14 mouse cellular contexts compared by ENCODE assay signal in the genomic region with DNA sequence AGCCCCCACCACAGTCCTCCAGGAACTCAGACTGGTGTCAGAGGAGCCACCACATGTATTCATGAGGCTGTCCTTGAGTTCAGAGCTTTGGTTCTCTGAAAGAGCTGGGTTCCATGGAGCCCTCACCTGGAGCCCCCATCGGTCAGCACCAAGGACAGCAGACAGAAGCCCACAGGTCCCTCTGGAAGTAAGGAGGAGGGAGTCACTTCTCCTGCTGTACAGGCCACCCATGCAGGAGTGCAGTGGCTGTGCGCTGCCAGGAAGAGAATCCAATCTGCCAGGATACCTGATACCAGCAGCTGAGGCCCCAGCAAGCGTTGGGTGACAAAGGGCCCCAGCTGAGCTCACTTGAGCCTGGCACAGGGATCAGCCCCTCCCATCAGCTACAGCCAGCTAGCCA.
A peak's percentile ranks its signal among the peaks of the same experiment; 100 is the strongest.
DNase-seq lines count a peak whose midpoint lies in the region; TF ChIP-seq lines count a peak whose summit lies in the region.
"Had no signal": no experiment of that assay in that cellular context is flagged by ENCODE, and none has a peak within 500 bp of the region (broad histone marks: within the 10 kb centered on the region; RNA-seq: fewer than 3 reads in every experiment).

No protein-coding gene starts in this region.

- H3K4me3 ChIP-seq in cerebellum, adult 2 months (replicated peaks; ENCODE audit: insufficient read depth, low read depth, low read length) = no peak overlapping the region
- H3K4me3 ChIP-seq: embryonic facial prominence, embryonic 15.5 days; liver, embryonic 15.5 days; megakaryocyte, embryonic 14.5 days; neural tube, embryonic 12.5 days had no signal

- no peak for TF ChIP-seq CTCF in cerebellum, adult 2 months (IDR thresholded peaks at IDR 0.05; ENCODE audit: borderline replicate concordance, insufficient read depth, low read depth, low read length)

- H3K4me1 ChIP-seq in cerebellum, adult 2 months (ENCODE audit: control insufficient read depth, insufficient read depth, low read length) = peaks cover 56% of the 10 kb centered on the region
- H3K4me1 ChIP-seq: embryonic facial prominence, embryonic 15.5 days; liver, embryonic 15.5 days; megakaryocyte, embryonic 14.5 days; neural tube, embryonic 12.5 days had no signal

- DNase-seq in cerebellum, adult 2 months = no peak
- no peak for DNase-seq in cerebellum, adult 9-11 months
- DNase-seq in kidney, postnatal 4 days = peak; percentile 79
- no peak for DNase-seq in kidney, adult 11 months
- peak; percentile 52 for DNase-seq in embryo, embryonic 10 days (ENCODE audit: low spot score)
- DNase-seq in mesoderm, embryonic 11.5 days (ENCODE audit: low read depth, low spot score) = peak; percentile 56
- DNase-seq in adrenal gland, postnatal 14 days = no peak
- DNase-seq in left cerebral cortex, adult 18-20 months (ENCODE audit: low spot score in 2 of 2) = no peak
- DNase-seq: adrenal gland, postnatal 10 days; cerebellum, adult 11 months had no signal

- no peak for TF ChIP-seq POLR2A in cerebellum, adult 2 months (IDR thresholded peaks at IDR 0.05; ENCODE audit: borderline replicate concordance, insufficient read depth, low read length)

- H3K27ac ChIP-seq in cerebellum, adult 2 months (ENCODE audit: insufficient read depth, low read length) = peak overlapping the region; percentile 0; the same call in 1 of the 2 replicates
- H3K27ac ChIP-seq: embryonic facial prominence, embryonic 15.5 days; liver, embryonic 15.5 days; neural tube, embryonic 12.5 days had no signal

- WGBS in cerebellum, adult 2 months = 10% methylated on average over 3 of the region's 3 CpGs

- H3K27me3 ChIP-seq in cerebellum, adult 2 months (ENCODE audit: control insufficient read depth, insufficient read depth, low read length) = no peaks in the 10 kb centered on the region
- H3K27me3 ChIP-seq: embryonic facial prominence, embryonic 15.5 days; liver, embryonic 15.5 days; neural tube, embryonic 12.5 days had no signal

Comparison
In these comparisons a context has a peak if more than half of its experiments do, and no peak if none do; other contexts are left out.
1. DNase-seq: peak in kidney, postnatal 4 days (2 of 2), embryo, embryonic 10 days (single experiment) and mesoderm, embryonic 11.5 days (single experiment); none in cerebellum, adult 2 months (0 of 2), cerebellum, adult 9-11 months (single experiment), kidney, adult 11 months (single experiment), adrenal gland, postnatal 14 days (single experiment) and left cerebral cortex, adult 18-20 months (0 of 2).